Mouse (Mus musculus): Measurements from ENCODE around the gene Agpat1.

Agpat1 gene

GRCm38 (mm10) chr17:34587423-34587811, 16.6 kb upstream of the Agpat1 start:
- peak; percentile 99 for DNase-seq

GRCm38 (mm10) chr17:34587814-34588213, 16.2 kb upstream of the Agpat1 start:
- no peak for DNase-seq

- no peak for DNase-seq
These were observed 15.3 kb upstream of the Agpat1 start for GRCm38 (mm10) chr17:34588767-34589166.

DNA sequence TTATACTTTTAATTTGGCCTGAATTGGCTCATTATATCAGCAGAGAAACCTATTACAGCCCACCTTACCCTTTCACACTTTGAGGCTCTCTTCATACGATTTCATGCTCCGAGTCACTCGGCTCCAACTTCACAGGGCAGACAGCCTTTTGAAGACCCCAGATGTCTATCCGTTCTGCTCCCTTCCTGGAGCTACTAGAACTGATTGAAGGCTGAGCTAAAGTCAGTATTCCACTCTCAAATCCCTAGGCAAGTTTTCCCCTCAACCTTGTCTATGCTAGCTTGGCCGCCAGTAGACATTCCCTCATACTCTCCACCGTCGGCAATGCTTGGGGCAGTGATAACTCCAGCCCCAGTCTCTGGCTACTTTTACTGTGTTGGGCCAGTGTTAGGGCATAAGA, 14.9 kb upstream of the Agpat1 start:
- no peak for DNase-seq

GRCm38 (mm10) chr17:34589681-34590101, 14.4 kb upstream of the Agpat1 start, which contains the start of gene Gpsm3:
Gene Gpsm3, plus strand, starts transcription at chr17:34589806.
- peak; percentile 49 for DNase-seq

- no peak for DNase-seq
These were observed 13.7 kb upstream of the Agpat1 start for GRCm38 (mm10) chr17:34590154-34590987.

GRCm38 (mm10) chr17:34591029-34591993, 12.8 kb upstream of the Agpat1 start, which contains the start of gene Pbx2:
Gene Pbx2, plus strand, starts transcription at chr17:34591266.
- peak; percentile 44 for DNase-seq

GRCm38 (mm10) chr17:34591994-34592375, 12.1 kb upstream of the Agpat1 start:
- peak; percentile 86 for DNase-seq

GRCm38 (mm10) chr17:34592581-34593549, 11.2 kb upstream of the Agpat1 start:
- DNase-seq = peak; percentile 42

- DNase-seq = no peak
These were observed 10.1 kb upstream of the Agpat1 start for GRCm38 (mm10) chr17:34593752-34594525.

DNA sequence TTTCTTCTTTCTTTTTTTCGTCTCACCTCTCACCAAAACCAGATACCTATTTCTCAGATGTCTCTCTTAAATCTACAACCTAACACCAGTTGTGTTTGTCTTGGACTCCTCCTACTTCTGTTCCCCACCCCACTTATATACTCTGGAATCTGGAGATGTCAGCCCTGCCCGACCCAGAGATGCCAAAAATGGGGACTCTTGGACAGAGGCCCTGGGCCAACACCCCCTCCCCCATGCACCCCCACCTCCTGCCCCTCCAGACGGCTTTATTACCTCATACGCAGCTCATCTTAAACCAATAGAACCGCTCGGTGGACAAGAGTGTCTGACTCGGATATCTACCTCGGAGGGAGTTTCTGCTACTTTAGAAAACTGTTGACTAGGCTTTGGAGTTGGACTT, 8.0 kb upstream of the Agpat1 start:
- DNase-seq = no peak

GRCm38 (mm10) chr17:34597566-34598095, 6.4 kb upstream of the Agpat1 start, which contains the start of gene Ager:
Gene Ager, plus strand, starts transcription at chr17:34597862.
- no peak for DNase-seq

DNA sequence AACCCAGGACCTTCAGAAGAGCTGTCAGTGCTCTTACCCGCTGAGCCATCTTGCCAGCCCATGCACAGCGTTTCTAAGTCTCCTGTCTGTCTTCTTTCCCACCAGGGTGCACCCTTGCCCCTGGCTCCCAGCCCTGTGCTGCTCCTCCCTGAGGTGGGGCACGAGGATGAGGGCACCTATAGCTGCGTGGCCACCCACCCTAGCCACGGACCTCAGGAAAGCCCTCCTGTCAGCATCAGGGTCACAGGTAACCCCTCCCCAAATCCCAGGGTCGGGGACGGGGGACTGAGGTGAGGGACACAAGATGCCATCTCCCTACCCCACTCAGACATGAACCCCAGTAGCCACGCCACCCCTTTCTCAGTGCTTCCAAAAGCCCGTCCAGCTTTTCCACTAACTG, 4.2 kb upstream of the Agpat1 start:
- no peak for DNase-seq

GRCm38 (mm10) chr17:34601796-34602195, 2.3 kb upstream of the Agpat1 start:
- no peak for DNase-seq

DNA sequence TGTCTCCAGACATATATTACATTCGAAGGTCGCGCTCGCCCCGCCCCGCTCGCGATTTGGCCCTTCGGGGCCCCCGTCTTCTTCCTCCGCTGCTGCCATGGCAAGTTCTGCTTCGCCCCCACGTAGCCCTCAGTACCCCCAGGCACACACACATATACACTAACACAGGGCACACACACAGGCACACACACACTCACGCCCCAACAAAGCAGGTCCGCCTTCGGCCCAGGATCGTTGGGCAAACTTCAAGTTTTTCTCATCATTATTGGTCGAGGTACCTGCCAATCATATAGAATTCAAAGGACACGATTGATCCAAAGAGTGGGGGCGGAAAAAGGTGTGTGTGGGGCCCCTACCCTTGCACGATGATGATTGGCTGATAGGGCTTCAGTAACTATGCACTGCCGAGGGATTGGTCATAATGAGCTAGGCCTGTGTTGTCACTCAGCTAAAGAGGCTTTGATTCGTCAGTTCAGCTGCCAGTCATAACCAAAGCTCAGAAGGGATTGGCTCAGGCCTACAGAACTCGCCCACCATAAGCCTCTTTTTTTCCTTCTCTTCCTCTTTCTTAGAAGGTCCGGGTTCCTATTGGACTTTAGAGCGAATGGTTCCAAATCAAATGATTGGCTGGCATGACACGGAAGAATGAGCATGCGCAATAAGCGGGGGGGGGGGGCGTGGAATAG, 544 bp upstream of the Agpat1 start, which contains the start of gene Rnf5:
Gene Rnf5, minus strand, starts transcription at position 316 of the 686 bp plus-strand sequence.
- peak; percentile 97 for DNase-seq

GRCm38 (mm10) chr17:34604511-34605237, 612 bp downstream of the Agpat1 start:
- peak; percentile 76 for DNase-seq

DNA sequence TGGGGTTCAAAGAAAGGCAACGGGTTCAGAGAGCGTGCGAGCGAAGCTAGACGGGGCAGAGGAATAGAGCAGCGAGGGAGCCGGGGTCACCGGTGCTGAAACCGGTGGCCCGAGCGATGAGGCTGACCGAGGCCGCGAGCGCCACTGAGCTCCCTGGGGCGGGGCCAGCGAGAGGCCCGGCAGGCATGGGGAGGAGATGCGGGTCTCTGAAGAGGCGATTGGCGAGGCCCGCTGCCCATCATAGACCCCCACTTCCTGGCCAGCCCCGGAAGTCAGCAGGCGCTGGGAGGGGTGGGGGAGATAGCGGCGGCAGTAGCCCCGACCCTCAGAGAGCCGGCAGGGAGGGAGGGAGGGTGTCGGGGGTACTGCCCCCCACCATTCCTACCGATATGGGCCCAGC, 1.5 kb downstream of the Agpat1 start:
- DNase-seq = peak; percentile 98

DNA sequence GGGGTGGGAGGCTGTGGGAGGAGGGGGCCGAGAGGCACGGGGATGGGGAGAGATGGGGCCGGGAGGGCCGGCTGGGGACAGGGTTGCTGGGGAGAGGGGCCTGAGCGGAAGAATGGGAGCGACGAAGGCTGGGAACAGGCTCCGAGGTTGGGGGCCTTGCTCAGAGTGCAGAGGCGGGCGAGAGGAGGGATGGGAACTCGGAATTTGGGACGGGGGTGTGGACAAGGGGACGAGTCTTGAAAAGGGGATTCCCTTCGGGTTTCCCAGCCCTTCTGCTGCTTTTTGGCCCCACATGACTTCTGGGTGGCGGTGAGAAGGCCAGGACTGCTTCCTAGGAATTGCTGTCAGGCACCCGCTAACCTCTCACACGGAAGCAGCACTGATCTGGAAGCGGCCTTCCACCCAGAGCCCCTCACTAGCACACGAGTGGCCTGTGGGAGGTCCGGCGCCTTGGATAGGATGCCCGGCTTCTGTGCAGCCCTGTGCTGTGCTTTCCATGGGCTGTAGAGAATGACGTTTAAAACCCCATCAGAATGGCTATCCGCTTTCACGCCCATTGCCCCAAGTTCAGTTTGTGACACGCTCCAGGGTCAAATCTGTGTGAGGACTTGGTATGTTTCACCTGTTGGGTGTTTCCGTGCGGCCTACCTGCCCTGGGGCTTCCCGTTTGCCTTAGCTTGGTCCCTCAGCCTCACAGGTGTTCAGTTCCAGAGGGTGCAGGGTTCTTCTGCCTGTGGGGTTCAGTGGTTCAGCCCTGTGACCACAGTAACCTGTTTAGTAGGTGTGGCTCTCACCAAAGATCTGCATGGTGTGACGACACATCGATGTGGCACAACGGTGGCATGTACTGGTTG, 2.4 kb downstream of the Agpat1 start:
- DNase-seq = no peak

GRCm38 (mm10) chr17:34607997-34608396, 3.9 kb downstream of the Agpat1 start:
- peak; percentile 35 for DNase-seq
